Mouse (Mus musculus): ENCODE measurements around the gene Mroh2a.

Mroh2a gene

GRCm38 (mm10) chr1:88258881-88259642, 32.3 kb downstream of the Mroh2a start:
- peak; percentile 95 for DNase-seq (ENCODE audit: low spot score)

DNA sequence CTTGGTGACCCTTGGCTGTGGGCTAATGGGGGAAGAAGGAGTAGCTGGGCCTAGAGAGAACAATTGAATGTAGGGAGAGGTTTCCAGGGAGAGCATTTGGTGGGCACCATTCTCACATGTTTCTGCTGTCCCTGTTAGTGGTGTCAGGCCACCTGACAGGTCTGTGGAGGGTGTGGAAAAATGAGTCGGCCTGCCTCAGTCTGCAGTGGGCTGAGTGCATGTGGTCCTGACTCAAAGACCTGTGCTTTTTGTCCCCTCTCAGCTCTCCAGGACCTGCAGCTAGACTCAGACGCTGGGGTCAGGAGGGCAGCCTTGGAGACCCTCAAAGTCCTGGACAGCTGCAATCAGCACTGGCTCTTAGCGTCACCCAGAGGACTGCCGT, 32.8 kb downstream of the Mroh2a start:
- no peak for DNase-seq (ENCODE audit: low spot score)

- peak; percentile 76 for DNase-seq (ENCODE audit: low spot score)
Observed at GRCm38 (mm10) chr1:88260114-88260513, 33.3 kb downstream of the Mroh2a start.

GRCm38 (mm10) chr1:88260604-88261377, 34.0 kb downstream of the Mroh2a start:
- no peak for DNase-seq (ENCODE audit: low spot score)

DNA sequence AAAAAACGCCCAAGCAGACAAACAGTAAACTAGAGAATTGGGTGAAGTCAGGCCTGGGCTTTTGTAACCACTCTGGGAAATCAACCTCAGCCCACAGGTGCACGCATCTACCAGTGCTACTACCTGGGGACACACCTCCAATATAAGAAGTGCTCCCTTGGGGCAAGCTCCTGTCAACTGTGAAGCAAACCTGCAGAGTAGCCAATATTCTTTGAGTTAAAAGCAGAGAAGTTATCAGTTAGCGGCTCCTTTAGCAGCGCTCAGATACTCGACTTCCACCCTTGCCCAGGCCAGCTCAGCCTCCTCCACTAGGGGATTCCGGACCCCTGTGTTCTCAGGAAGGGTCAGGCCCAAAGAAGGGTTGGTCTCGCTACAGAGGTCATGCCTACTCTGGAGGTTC, 34.9 kb downstream of the Mroh2a start:
- DNase-seq (ENCODE audit: low spot score): no peak

GRCm38 (mm10) chr1:88262255-88262654, 35.5 kb downstream of the Mroh2a start:
- peak; percentile 92 for DNase-seq (ENCODE audit: low spot score)

DNA sequence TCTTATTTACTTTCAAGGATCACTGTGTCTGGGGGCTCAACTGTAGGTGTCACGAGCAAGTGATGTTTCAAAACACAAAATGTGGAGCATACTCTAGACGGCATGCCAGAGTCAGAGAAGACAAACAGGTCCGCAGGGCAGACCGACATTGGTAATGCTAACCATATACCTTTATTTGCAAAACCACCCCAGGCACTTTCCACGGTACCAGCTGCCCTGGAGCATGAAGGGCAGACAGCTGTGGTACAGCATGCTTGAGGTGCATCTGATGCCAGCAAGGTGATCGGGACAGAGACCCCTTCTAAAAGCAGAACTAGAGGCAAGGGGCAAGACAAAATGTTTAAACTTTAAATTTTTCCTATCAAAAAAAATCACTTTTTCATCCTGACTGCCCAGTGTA, 36.2 kb downstream of the Mroh2a start:
- DNase-seq (ENCODE audit: low spot score): no peak

DNA sequence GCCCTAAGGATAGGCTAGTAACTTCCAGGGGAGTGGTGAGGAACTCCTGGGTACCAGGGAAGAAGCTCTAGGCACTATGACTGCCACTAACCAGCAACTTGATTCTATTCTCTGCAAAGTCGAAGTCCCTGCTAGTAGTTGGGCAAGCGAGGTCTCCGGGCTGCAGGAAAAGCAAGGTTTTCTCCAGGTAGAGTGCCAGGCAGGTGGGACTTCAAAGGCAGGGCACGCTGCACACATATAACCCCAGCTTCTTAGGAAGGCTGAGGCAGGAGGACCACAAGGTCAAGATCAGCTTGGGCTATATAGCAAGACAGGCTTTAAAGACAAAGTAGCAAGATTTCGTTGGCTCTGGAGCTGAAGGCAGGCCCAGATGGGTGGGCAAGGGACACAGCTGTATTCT, 37.0 kb downstream of the Mroh2a start:
- no peak for DNase-seq (ENCODE audit: low spot score)

DNA sequence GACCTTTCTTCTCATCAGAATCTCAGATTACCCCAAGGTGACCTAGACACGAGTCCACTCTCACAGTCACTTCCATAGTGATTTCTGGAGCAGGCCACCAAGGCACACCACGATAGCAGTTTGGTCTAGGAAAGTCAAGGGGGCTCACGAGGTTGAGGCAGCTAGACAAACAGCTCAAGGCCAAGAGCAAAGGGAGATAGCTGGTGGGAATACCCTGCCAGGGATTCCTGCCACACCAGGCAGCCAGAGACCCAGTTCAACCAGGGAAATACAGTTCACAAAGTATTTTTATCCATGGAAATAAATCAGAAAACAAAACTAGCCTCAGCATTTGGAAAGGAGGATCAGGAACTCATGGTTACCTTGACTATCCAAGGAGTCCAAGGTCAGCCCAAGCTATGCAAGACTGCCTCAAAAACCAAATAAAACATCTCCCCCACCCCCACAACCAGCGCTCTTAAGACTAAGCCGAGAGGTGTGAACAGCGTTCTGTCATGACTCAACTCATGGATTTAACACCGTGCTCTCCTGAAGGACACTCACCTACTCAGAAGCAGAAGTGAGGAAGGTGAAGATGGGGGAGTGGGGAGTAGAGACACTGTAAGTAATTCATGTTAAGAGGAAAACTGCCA, 37.6 kb downstream of the Mroh2a start:
- peak; percentile 75 for DNase-seq (ENCODE audit: low spot score)

GRCm38 (mm10) chr1:88264869-88265240, 38.1 kb downstream of the Mroh2a start:
- DNase-seq (ENCODE audit: low spot score): no peak

DNA sequence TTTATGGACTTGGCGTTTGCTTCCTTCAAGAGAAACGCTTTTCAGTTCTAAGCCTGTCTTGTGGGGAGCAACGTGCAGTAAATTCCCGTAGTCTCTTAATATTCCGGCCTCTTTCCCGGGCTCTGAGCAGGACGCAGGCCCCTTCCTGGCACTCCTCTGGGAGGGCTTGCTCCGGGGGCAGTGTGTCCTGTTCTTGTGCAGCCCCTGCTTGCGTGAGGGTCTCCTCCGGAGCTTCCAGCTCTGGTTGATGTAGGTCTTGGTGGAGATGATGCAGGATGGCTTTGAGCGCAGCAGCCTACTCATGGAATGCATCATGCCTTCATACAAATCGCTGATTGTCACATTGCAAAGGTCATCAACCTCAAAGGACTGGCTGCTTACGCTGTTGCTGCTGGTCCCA, 39.3 kb downstream of the Mroh2a start:
- DNase-seq (ENCODE audit: low spot score): no peak

- no peak for DNase-seq (ENCODE audit: low spot score)
Observed at GRCm38 (mm10) chr1:88267489-88267888, 40.7 kb downstream of the Mroh2a start.

DNA sequence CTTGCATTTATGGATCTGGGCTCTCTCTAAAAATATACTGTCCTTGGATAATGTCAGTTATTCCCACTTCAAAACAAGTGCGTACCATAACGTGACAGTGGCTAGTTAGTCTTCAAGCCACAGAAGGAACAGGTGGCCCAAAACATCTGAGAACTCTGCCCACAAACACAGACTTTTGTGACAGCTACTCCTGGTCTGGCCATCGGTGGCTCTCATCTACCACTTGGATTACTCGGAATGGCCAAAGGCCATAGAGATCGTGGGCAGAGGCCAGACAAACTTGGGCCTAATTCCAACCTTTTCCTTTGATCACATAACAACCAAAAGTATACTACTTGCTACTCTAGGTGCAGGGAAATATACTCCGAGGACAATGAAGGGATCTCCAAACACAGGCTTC, 41.3 kb downstream of the Mroh2a start:
- DNase-seq (ENCODE audit: low spot score): no peak

DNA sequence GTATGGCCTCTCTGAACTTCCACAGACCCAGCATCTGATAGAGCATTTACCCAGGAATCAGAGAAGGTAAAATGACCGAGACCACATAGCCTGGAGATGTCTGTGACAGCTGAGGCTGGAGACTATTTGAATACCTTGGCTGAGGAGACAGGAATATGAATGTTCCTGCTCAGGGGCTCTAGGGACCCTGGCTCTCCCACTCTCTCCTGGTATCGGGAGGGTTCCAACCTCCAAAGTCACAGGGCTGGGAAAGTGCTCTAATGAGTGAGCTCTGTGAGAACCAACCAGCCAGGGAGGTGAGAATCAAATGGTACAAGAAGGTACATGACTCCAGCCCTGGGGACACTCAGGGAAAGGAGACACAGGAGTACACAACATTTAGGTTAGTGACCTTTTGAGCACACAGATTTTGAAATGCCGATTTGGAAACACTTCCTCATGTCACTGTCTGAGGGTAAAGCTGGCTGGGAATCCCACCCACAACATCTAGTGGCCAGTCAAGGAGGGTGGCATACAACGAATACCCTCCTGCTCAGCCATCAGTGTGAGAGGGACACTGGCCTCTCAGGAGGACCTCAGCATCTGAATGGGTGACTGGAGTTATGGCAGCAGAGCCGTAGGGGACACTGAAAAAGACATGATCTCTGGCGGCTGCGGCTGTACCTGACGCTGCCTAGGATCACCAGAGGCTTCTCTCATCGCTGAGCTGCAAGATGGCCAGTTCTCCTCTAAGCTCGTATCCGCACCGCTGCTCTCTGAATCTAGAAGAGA, 42.9 kb downstream of the Mroh2a start:
- no peak for DNase-seq (ENCODE audit: low spot score)

DNA sequence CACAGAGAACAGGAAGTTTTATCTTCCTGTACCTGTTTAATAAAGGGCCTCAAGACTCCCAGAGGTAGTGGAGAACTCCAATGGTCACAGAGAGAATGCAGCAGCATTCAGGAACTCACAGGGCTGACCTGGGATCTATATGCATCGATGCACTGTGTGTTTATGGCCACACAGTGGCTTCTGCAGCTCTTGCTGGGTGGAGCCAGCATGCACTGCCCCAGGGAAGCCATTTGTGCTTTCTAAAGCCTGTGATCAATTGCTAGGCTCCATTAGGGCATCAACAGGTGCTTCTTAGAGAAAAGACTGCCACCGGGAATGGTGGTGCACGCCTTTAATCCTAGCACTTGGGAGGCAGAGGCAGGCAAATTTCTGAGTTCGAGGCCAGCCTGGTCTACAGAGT, 46.1 kb downstream of the Mroh2a start:
- DNase-seq (ENCODE audit: low spot score): no peak

DNA sequence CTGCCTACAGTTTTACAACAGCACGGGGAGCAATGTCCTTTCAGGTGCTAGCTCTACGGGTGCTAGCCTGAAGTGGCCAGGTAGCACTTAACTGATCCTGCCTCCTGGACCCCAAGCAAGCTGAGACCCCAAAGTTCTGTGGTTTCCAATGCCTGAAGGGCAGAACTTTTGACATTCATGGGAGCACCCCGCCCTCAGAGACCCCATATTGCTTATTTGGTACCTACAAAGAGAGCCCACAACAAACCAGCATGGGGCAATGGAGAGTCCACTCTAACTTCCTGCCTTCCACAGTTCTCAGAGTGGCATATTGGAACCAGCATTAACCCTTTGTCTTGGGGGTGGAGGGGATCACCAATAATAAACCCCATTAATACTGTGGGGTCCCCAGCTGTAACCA, 46.5 kb downstream of the Mroh2a start:
- DNase-seq (ENCODE audit: low spot score): no peak

- DNase-seq (ENCODE audit: low spot score): no peak
Observed at GRCm38 (mm10) chr1:88273832-88274231, 47.0 kb downstream of the Mroh2a start.

GRCm38 (mm10) chr1:88274371-88275077, 47.7 kb downstream of the Mroh2a start:
- no peak for DNase-seq (ENCODE audit: low spot score)

DNA sequence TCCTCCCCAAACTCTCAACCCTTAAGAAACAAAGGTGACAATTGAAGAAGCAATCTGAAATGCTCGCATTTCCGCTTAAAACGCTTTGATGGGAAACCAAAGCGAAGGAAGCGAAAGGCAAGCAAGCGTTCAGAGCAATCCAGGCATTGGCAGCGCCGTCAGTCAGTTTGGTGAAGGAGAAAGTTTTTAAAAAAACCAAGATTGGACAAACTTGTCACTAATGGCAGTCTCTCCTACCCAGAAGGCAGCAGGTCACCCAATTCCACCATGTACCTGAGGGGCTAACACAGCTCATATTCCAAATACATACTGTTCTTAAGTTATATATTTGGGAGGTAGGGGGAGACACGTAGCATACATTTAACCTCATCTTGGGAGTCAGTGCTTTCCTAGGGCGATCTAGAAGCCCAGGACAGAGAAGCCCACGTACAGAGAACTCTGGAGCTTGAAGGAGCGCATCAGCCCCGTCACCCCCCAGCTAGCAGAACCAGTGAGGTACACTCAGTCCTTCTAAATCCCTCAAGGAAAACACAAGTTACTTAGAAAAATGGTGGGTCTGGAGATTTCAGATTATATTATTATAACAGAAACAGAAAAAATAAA, 48.4 kb downstream of the Mroh2a start:
- no peak for DNase-seq (ENCODE audit: low spot score)

GRCm38 (mm10) chr1:88275698-88276523, 49.1 kb downstream of the Mroh2a start:
- no peak for DNase-seq (ENCODE audit: low spot score)
